Mouse (Mus musculus) R1 (cell line): ENCODE results near the gene Fbxo17.

Experiments used
- DNase-seq: peaks from one replicate; pipeline ENCODE4 v3.0.0-alpha.2; 2018; ENCODE audit warnings: low read depth, low spot score

The Fbxo17 gene

GRCm38 (mm10) chr7:28766910-28767309 lies 50.3 kb downstream of the Fbxo17 start:
- DNase-seq = peak; percentile 47

GRCm38 (mm10) chr7:28767462-28767965 lies 50.9 kb downstream of the Fbxo17 start, which contains the start of gene Nfkbib:
Gene Nfkbib (minus strand): TSS chr7:28767512.
- no peak for DNase-seq

- no peak for DNase-seq
Observed at GRCm38 (mm10) chr7:28769414-28769958, 52.9 kb downstream of the Fbxo17 start.

- no peak for DNase-seq
Observed at GRCm38 (mm10) chr7:28770309-28770708, 53.7 kb downstream of the Fbxo17 start.

GRCm38 (mm10) chr7:28771867-28772266 lies 55.3 kb downstream of the Fbxo17 start:
- no peak for DNase-seq

- DNase-seq = no peak
Observed at GRCm38 (mm10) chr7:28773163-28773562, 56.6 kb downstream of the Fbxo17 start.

GRCm38 (mm10) chr7:28774164-28774563 lies 57.6 kb downstream of the Fbxo17 start:
- no peak for DNase-seq

- DNase-seq = no peak
Observed at GRCm38 (mm10) chr7:28775129-28775528, 58.5 kb downstream of the Fbxo17 start.

GRCm38 (mm10) chr7:28778825-28779224 lies 62.2 kb downstream of the Fbxo17 start:
- no peak for DNase-seq

GRCm38 (mm10) chr7:28780067-28780658 lies 63.6 kb downstream of the Fbxo17 start:
- DNase-seq = peak; percentile 92

- DNase-seq = no peak
Observed at GRCm38 (mm10) chr7:28780857-28781256, 64.3 kb downstream of the Fbxo17 start.

- no peak for DNase-seq
Observed at GRCm38 (mm10) chr7:28781261-28781663, 64.7 kb downstream of the Fbxo17 start.

GRCm38 (mm10) chr7:28785161-28785560 lies 68.6 kb downstream of the Fbxo17 start:
- DNase-seq = no peak
